19 mouse cellular contexts compared by ENCODE assay signal in genomic region chr7:144697870-144698269, GRCm38 (mm10). TPM values are rescaled to one million over a fixed set of nuclear protein-coding genes. Genes with fewer than 3 reads are reported as not detected.
"Had no signal": no experiment of that assay in that cellular context is flagged by ENCODE, and none has a peak within 500 bp of the region (broad histone marks: within the 10 kb centered on the region; RNA-seq: fewer than 3 reads in every experiment).

No protein-coding gene starts in this region.

- H3K9me3 ChIP-seq: liver, embryonic 12.5 days; lung, embryonic 15.5 days; midbrain, embryonic 13.5 days; midbrain, embryonic 15.5 days; neural tube, embryonic 12.5 days had no signal

- DNase-seq: lung, adult 2 months; lung, postnatal 14 days; lung, postnatal 36 days; right cerebral cortex, postnatal 14 days; thymus, adult 2 months; thymus, postnatal 25 days; thymus, postnatal 4 days had no signal

- H3K27ac ChIP-seq: liver, embryonic 12.5 days; liver, embryonic 14.5 days; lung, embryonic 15.5 days; macrophage; midbrain, embryonic 13.5 days; midbrain, embryonic 15.5 days; neural tube, embryonic 12.5 days had no signal

- H3K4me3 ChIP-seq: liver, embryonic 12.5 days; lung, embryonic 15.5 days; megakaryocyte, embryonic 14.5 days; midbrain, embryonic 13.5 days; midbrain, embryonic 15.5 days; neural tube, embryonic 12.5 days had no signal

- H3K4me2 ChIP-seq: liver, embryonic 12.5 days; lung, embryonic 15.5 days; midbrain, embryonic 11.5 days; midbrain, embryonic 13.5 days; midbrain, embryonic 15.5 days; neural tube, embryonic 12.5 days had no signal

- H3K9ac ChIP-seq: liver, embryonic 12.5 days; liver, embryonic 14.5 days; lung, embryonic 15.5 days; midbrain, embryonic 13.5 days; midbrain, embryonic 15.5 days; neural tube, embryonic 12.5 days had no signal

- H3K4me1 ChIP-seq: liver, embryonic 12.5 days; lung, embryonic 15.5 days; midbrain, embryonic 13.5 days; midbrain, embryonic 15.5 days; neural tube, embryonic 12.5 days had no signal

- H3K27me3 ChIP-seq: lung, embryonic 15.5 days; midbrain, embryonic 13.5 days; midbrain, embryonic 15.5 days; neural tube, embryonic 12.5 days had no signal

- ATAC-seq: liver, embryonic 12.5 days; lung, postnatal 0 days; midbrain, embryonic 13.5 days; midbrain, embryonic 15.5 days had no signal

- H3K36me3 ChIP-seq: lung, embryonic 15.5 days; midbrain, embryonic 13.5 days; midbrain, embryonic 15.5 days; neural tube, embryonic 12.5 days had no signal

RNA-seq across cellular contexts. Expression of gene Ano1, which starts 53.9 kb away (rescaled TPM):
- total RNA-seq: megakaryocyte progenitor cell, adult 5-6 weeks; neutrophil, adult 5-6 weeks had no signal
- polyA plus RNA-seq: macrophage had no signal
